Mouse (Mus musculus): ENCODE measurements around the gene Atp2c2. TPM values are rescaled to one million over a fixed set of nuclear protein-coding genes. Genes with fewer than 3 reads are reported as not detected.

The Atp2c2 gene
- polyA plus RNA-seq, 1 experiment from 2014 or later, result 0.33 TPM

DNA sequence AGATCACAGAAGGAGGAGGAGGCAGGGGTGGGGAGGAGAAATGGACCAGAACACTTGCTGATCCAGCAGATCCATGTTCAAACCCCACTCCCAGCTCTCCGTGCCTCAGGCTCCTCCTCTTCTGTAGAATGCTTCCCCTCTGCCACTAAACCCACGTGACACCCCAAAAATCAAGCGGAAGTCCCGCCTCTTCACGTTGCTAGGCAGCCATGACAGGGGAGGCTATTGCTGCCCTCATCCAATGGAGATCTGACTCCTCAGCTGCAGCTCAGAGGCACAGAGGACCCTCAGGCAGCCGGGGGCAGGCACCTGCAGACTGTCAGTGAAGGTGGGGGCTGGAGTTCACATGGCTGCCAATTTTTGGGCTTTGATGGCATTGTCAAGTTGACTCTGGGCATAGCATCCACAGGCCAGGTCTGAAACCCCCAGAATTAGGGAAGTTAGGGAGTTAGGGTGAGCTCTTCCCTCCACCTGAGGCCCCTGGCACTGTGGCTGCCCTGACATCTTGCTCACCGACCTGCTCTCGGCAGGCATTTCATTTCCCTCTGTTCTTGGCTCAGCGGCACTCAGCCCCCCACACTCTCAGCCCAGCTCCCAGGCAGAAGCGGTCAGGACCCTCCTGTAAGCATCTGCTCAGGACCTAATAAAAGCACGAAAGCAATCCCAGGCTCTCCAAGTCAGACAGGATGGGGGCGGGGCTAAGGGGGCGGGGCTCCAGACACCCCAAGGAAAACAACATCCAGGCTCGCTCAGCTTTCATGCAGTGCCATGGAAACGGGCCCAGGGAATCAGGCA is 98.6 kb downstream of the Atp2c2 start:
- Histone ChIP-seq H3K27ac (peak overlapping the region; percentile 67), H3K4me1 (peaks cover 37% of the 10 kb centered on the region), H3K36me3 (no peaks in the 10 kb centered on the region), H3K4me2 (replicated peaks) (peak overlapping the region; percentile 48), H3K27me3 (replicated peaks) (no peaks in the 10 kb centered on the region), H3K9me3 (no peaks in the 10 kb centered on the region), H3K9ac (peak overlapping the region; percentile 26; the same call in 1 of the 2 replicates), H3K4me3 (no peak overlapping the region)
- 5% methylated on average over 15 of the region's 15 CpGs for WGBS
- peak; percentile 73 for ATAC-seq (ENCODE audit: low FRiP score, low read depth)

- Histone ChIP-seq H3K4me3 (no peak overlapping the region), H3K4me2 (replicated peaks) (peak overlapping the region; percentile 48), H3K27ac (0 out of 2 replicates have a peak overlapping the region, but pooled peaks have one; percentile 67), H3K27me3 (replicated peaks) (no peaks in the 10 kb centered on the region), H3K9ac (peak overlapping the region; percentile 26; the same call in 1 of the 2 replicates), H3K9me3 (no peaks in the 10 kb centered on the region), H3K36me3 (no peaks in the 10 kb centered on the region), H3K4me1 (peaks cover 37% of the 10 kb centered on the region)
- 56% methylated on average over 2 of the region's 2 CpGs for WGBS
- ATAC-seq (ENCODE audit: low FRiP score, low read depth), result peak; percentile 30; the same call in 1 of the 2 replicates
These were observed 99.1 kb downstream of the Atp2c2 start for GRCm38 (mm10) chr8:119798965-119799264.

- no peak overlapping the region for H3K9ac ChIP-seq
These were observed 101.4 kb downstream of the Atp2c2 start for GRCm38 (mm10) chr8:119801168-119801567.

DNA sequence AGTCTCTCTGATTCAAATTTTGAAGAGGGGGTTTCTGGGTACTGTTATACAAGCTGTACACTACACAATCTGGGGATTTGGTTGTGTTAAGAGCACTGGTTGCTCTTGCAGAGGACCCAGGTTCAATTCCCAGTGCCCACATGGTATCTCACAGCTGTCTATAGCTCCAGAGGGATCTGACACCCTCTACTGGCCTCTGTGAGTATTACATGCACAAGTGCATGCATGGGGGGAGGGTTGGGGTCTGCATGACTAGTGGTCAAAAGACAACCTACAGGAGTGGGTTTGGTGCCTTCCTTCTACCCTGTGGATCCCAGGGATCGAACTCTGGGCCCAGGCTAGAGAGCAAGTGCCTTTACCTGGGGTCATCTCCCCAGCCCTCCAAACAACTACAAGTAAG is 102.8 kb downstream of the Atp2c2 start:
- H3K4me3 ChIP-seq, result no peak overlapping the region
- no peak for ATAC-seq (ENCODE audit: low FRiP score, low read depth)
- 87% methylated on average over 1 of the region's 1 CpGs for WGBS
- H3K27me3 ChIP-seq (replicated peaks), result no peaks in the 10 kb centered on the region
- peaks cover 37% of the 10 kb centered on the region for H3K4me1 ChIP-seq
- no peaks in the 10 kb centered on the region for H3K36me3 ChIP-seq
- no peaks in the 10 kb centered on the region for H3K9me3 ChIP-seq
- H3K9ac ChIP-seq, result no peak overlapping the region
- H3K4me2 ChIP-seq (replicated peaks), result no peak overlapping the region
- H3K27ac ChIP-seq, result no peak overlapping the region

More at GRCm38 (mm10) chr8:119801168-119801567, 101.4 kb downstream of the Atp2c2 start:
- Histone ChIP-seq H3K27me3 (replicated peaks) (no peaks in the 10 kb centered on the region), H3K9me3 (no peaks in the 10 kb centered on the region), H3K4me2 (replicated peaks) (0 out of 2 replicates have a peak overlapping the region, but pooled peaks have one; percentile 2), H3K36me3 (no peaks in the 10 kb centered on the region), H3K4me3 (no peak overlapping the region), H3K4me1 (peaks cover 32% of the 10 kb centered on the region), H3K27ac (no peak overlapping the region; the same call in 1 of the 2 replicates)
- 6% methylated on average over 4 of the region's 4 CpGs for WGBS
- ATAC-seq (ENCODE audit: low FRiP score, low read depth), result no peak

- no peak overlapping the region for H3K4me2 ChIP-seq (replicated peaks)
- no peaks in the 10 kb centered on the region for H3K9me3 ChIP-seq
- no peak overlapping the region for H3K4me3 ChIP-seq
- H3K27me3 ChIP-seq (replicated peaks), result no peaks in the 10 kb centered on the region
- H3K9ac ChIP-seq, result no peak overlapping the region
- H3K36me3 ChIP-seq, result peaks cover 11% of the 10 kb centered on the region
- no peak overlapping the region for H3K27ac ChIP-seq
- 68% methylated on average over 8 of the region's 8 CpGs for WGBS
- peaks cover 29% of the 10 kb centered on the region for H3K4me1 ChIP-seq
- ATAC-seq (ENCODE audit: low FRiP score, low read depth), result no peak
These were observed 105.5 kb downstream of the Atp2c2 start for GRCm38 (mm10) chr8:119805275-119805674.

DNA sequence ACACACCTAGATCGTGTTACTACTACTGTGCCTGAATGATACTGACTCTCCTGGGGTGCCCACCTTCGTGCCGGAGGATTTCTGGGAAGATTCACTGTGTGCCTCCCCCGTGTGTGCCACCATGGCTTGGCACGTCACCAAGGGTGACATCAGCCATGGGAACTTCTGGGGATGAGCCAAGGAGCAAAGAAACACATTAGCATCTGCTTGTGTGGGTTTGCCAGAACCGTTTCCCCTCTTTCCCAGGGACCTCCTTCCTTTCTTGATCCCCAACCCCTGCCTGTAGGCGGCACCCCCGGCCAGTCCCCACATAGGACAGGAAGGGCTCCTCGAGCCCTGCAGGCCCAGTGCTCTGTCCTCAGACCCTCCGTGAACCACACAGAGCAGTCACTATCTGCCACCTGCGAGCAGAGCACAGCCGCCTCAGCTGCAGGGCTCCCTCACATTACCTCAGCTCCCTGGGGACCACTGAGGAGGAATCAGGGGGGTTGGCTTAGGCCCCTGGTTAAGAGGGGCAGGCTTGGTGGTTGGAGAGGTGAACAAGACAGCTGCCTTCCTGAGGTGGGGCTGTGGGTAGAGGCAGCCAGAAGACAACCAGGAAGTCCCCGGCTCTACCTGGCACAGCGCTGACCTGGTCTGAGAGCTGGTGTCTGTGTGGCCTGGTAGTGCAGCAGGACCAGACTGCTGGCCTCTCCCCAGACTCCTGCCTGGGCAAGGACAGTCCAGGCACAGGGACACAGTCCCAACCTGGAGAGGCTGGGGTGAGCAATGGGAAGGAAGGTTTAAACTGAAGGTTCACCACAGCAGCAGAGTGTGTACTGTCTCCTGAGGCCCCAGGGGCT is 106.8 kb downstream of the Atp2c2 start:
- Histone ChIP-seq H3K4me1 (peaks cover 30% of the 10 kb centered on the region), H3K27ac (no peak overlapping the region), H3K9me3 (no peaks in the 10 kb centered on the region), H3K9ac (no peak overlapping the region), H3K36me3 (peaks cover 11% of the 10 kb centered on the region), H3K4me2 (replicated peaks) (no peak overlapping the region), H3K4me3 (no peak overlapping the region), H3K27me3 (replicated peaks) (no peaks in the 10 kb centered on the region)
- 71% methylated on average over 14 of the region's 14 CpGs for WGBS
- ATAC-seq (ENCODE audit: low FRiP score, low read depth), result no peak

Other genes with a start within 250 kb of the Atp2c2 start
- gene Slc38a8, start 198.3 kb upstream of the Atp2c2 start, polyA plus RNA-seq (2016; fragmentation: Nextera tagmentation; extraction: Ambion mirVana), result not detected in 2 replicates
- gene Mbtps1, start 141.3 kb upstream of the Atp2c2 start, polyA plus RNA-seq (2016; fragmentation: Nextera tagmentation; extraction: Ambion mirVana), result 92.3 and 96.2 TPM in 2 replicates
- 94.2 and 100 TPM in 2 replicates for gene Hsdl1, start 124.8 kb upstream of the Atp2c2 start, polyA plus RNA-seq (2016; fragmentation: Nextera tagmentation; extraction: Ambion mirVana)
- 0.08 TPM in 1 of 2 replicates, not detected in the other for gene Dnaaf1, start 124.8 kb upstream of the Atp2c2 start, polyA plus RNA-seq (2016; fragmentation: Nextera tagmentation; extraction: Ambion mirVana)
- gene Taf1c, start 94.8 kb upstream of the Atp2c2 start, polyA plus RNA-seq (2016; fragmentation: Nextera tagmentation; extraction: Ambion mirVana), result 15.8 and 16.7 TPM in 2 replicates
- gene Adad2, start 87.3 kb upstream of the Atp2c2 start, polyA plus RNA-seq (2016; fragmentation: Nextera tagmentation; extraction: Ambion mirVana), result 0.10 TPM in 2 replicates
- 0.10 and 0.18 TPM in 2 replicates for gene Kcng4, start 64.3 kb upstream of the Atp2c2 start, polyA plus RNA-seq (2016; fragmentation: Nextera tagmentation; extraction: Ambion mirVana)
- gene Wfdc1, start 33.6 kb upstream of the Atp2c2 start, polyA plus RNA-seq (2016; fragmentation: Nextera tagmentation; extraction: Ambion mirVana), result 0.82 and 1.6 TPM in 2 replicates
- 11.6 and 12.1 TPM in 2 replicates for gene Tldc1, start 78.4 kb downstream of the Atp2c2 start, polyA plus RNA-seq (2016; fragmentation: Nextera tagmentation; extraction: Ambion mirVana)
- gene Cotl1, start 140.5 kb downstream of the Atp2c2 start, polyA plus RNA-seq (2016; fragmentation: Nextera tagmentation; extraction: Ambion mirVana), result 219 and 263 TPM in 2 replicates
- gene Klhl36, start 162.3 kb downstream of the Atp2c2 start, polyA plus RNA-seq (2016; fragmentation: Nextera tagmentation; extraction: Ambion mirVana), result 10.8 and 10.9 TPM in 2 replicates
- gene Usp10, start 210.4 kb downstream of the Atp2c2 start, polyA plus RNA-seq (2016; fragmentation: Nextera tagmentation; extraction: Ambion mirVana), result 137 and 142 TPM in 2 replicates
- gene Gm20388, start 210.8 kb downstream of the Atp2c2 start, polyA plus RNA-seq (2016; fragmentation: Nextera tagmentation; extraction: Ambion mirVana), result not detected in 2 replicates

Measured in neural tube, embryonic 12.5 days (tissue).